Mouse (Mus musculus) brain, embryonic 14.5 days (tissue): Measurements from ENCODE around the gene Txlng.
"Not testable (repeated sequence)": the region's sequence is repeated elsewhere in the genome, so short reads cannot be mapped to it uniquely, and the experiment has no call there.

Experiments
- CTCF ChIP-seq: fragments of 200-500 bp; IDR thresholded peaks from 2 replicates; pipeline ENCODE4 v1.5.1; 2012; ENCODE audit warnings: inconsistent platforms, mild to moderate bottlenecking, moderate library complexity, borderline replicate concordance; ENCODE audit not compliant: insufficient read depth, insufficient read length; ENCODE audit errors: extremely low read depth
- POLR2A ChIP-seq: fragments of 200-500 bp; IDR thresholded peaks from 2 replicates; pipeline ENCODE4 v1.6.1; 2012; ENCODE audit warnings: mild to moderate bottlenecking, inconsistent platforms, borderline replicate concordance; ENCODE audit not compliant: poor library complexity, insufficient read depth, insufficient read length, severe bottlenecking; ENCODE audit errors: extremely low read depth

- not testable (repeated sequence) for TF ChIP-seq CTCF, POLR2A
These were observed 37.9 kb downstream of the Txlng start for GRCm38 (mm10) chrX:162791392-162791791.
